Mouse (Mus musculus) erythroid progenitor cell, adult 5-6 weeks (primary cell): ENCODE results near the gene Pla2g2d. TPM values are rescaled to one million over a fixed set of nuclear protein-coding genes. Genes with fewer than 3 reads are reported as not detected.

ENCODE experiments used
- ATAC-seq: replicated peaks from 2 replicates; pipeline ENCODE4 v1.8.0; 2016; ENCODE audit warnings: moderate number of reproducible peaks, mild to moderate bottlenecking, moderate TSS enrichment, inconsistent platforms; ENCODE audit not compliant: poor library complexity, low FRiP score, severe bottlenecking
- total RNA-seq, 2 experiments: library from RNA; stranded (forward) in 1 of 2; stranded (reverse) in 1 of 2; fragments of 150-400 nt in 1 of 2; fragments of 186-747, 209-891 nt in 1 of 2; gene quantifications; 2 replicates each; pipeline versions ENCODE4 v1.2.3 to v1.2.4; 2015 to 2017; ENCODE audit warnings: low replicate concordance in 2 of 2

Gene Pla2g2d
- total RNA-seq, 2 experiments from 2014 or later, result not detected

- ATAC-seq, result no peak
Observed at GRCm38 (mm10) chr4:138777417-138778407, 2.2 kb downstream of the Pla2g2d start.

GRCm38 (mm10) chr4:138780300-138780699 lies 4.8 kb downstream of the Pla2g2d start:
- ATAC-seq, result no peak

- ATAC-seq, result no peak
Observed at GRCm38 (mm10) chr4:138782098-138782497, 6.6 kb downstream of the Pla2g2d start.

DNA sequence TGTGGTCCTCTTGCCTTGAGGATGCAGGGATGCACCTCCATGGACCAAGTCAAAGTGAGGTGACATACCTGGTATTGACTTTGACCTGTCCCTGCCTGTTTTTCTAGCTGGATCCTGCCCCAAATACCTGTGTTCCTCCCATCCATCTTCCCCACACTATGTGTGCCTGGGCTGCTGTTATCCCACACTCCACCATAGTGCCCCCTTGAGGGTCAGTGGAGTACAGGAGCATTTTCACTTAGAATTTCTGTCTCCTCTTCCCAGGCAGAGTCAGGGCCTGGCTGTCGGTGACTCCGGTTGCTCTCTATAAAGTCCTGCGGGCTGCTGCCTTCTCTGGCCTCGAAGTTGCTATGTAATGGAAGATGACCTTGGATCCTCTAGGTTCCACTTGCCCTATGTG lies 10.2 kb downstream of the Pla2g2d start:
- no peak for ATAC-seq

DNA sequence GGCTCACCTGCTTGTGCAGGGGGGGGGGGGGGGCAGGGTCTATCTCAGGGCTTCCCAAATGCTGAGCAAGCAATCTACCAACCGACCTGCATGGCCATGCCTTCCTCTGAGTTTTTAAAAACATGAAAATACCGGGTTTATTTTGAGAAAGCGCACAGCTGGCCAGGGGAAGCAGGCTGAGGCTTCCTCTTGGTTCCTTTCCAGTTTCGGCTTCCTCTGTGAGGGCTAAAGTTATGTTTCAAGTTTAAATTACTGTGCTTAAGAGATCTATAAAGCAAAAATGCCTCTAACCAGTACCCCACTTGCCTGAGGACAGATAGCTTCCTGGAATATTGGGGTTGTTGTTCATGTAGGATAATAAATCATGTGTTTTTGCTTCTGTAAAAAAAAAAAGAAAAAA lies 10.6 kb downstream of the Pla2g2d start:
- no peak for ATAC-seq

- no peak for ATAC-seq
Observed at GRCm38 (mm10) chr4:138788381-138788780, 12.8 kb downstream of the Pla2g2d start.

DNA sequence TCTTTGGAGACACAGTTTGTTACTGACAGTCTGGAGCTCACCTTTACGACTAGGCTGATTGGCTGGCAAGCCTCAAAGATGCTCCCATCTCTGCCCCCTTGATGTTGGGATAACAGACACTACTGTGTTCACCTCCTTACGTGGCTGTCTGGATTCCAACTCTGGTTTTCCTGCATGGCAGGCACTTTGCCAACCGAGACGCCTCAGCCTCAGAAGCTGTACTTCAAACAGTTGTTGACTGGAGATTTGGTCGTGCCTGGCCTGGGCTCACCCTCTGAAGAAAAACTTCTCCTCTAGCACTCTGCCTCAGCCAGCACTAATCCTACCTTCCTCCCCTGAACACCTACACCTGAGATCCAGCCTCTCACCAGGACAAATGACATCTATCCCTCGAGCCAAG lies 15.9 kb downstream of the Pla2g2d start:
- no peak for ATAC-seq

- ATAC-seq, result no peak
Observed at GRCm38 (mm10) chr4:138792599-138792998, 17.1 kb downstream of the Pla2g2d start.

GRCm38 (mm10) chr4:138793276-138793675 lies 17.7 kb downstream of the Pla2g2d start:
- no peak for ATAC-seq

DNA sequence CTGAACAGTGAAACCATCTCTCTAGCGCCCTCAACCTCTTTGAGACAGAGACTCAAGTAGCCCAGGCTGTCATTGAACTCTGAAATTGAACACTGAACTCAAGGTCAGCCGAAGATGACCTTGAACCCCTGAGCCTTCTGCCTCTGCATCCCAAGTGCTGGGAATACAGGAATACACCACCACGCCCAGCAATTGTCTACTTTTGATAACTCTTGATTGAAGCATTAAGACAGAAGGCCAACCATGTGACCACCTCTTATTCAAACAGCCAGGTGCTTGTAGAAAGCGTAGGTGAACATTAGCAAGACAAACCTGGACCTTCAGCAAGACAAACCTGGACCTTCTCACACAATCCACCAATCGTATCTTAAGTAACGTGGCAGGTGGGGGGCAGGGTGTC lies 18.8 kb downstream of the Pla2g2d start:
- no peak for ATAC-seq

GRCm38 (mm10) chr4:138796513-138797216 lies 21.1 kb downstream of the Pla2g2d start:
- ATAC-seq, result no peak

DNA sequence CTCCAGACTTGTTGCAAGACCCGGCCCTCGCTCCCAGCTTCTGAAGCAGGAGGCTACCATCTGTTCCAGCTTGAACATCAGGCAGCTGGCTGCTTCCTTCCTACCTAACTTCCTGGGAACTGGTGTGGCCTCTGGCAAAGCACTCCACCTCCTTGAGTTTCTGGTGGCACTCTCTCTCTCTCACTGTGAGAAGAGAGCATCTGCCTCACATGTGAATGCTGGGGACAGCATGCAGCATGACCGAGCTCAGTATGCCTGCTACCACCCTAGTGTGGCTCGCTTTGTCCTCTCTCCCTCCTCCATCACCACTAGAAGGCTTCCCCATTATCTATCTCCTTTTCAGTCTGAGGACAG lies 21.7 kb downstream of the Pla2g2d start:
- no peak for ATAC-seq

GRCm38 (mm10) chr4:138800134-138800744 lies 24.7 kb downstream of the Pla2g2d start:
- no peak for ATAC-seq

GRCm38 (mm10) chr4:138801631-138802030 lies 26.1 kb downstream of the Pla2g2d start:
- ATAC-seq, result no peak

- ATAC-seq, result no peak
Observed at GRCm38 (mm10) chr4:138802917-138803316, 27.4 kb downstream of the Pla2g2d start.

DNA sequence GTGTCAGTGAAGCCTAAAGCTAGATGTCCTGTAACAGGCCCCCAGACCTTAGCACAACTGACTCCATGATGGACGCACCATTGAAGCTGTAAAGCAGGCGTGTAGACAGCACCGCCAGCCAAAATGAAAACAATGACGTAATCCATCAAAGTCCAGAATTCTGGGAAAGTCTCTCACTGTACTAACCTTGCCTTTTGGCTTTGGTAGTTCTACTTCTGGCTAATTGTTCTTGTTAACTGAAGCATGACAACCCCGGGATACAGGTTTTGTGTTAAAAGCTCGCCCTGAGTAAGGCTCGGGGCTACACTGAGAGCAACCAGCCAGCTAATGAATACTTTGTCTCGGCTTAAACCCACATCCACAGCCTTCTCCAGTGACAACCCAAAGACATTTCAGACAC lies 29.7 kb downstream of the Pla2g2d start:
- no peak for ATAC-seq

GRCm38 (mm10) chr4:138806160-138806559 lies 30.6 kb downstream of the Pla2g2d start:
- ATAC-seq, result no peak

GRCm38 (mm10) chr4:138806920-138807541 lies 31.5 kb downstream of the Pla2g2d start:
- ATAC-seq, result no peak

GRCm38 (mm10) chr4:138816166-138816565 lies 40.6 kb downstream of the Pla2g2d start:
- no peak for ATAC-seq

DNA sequence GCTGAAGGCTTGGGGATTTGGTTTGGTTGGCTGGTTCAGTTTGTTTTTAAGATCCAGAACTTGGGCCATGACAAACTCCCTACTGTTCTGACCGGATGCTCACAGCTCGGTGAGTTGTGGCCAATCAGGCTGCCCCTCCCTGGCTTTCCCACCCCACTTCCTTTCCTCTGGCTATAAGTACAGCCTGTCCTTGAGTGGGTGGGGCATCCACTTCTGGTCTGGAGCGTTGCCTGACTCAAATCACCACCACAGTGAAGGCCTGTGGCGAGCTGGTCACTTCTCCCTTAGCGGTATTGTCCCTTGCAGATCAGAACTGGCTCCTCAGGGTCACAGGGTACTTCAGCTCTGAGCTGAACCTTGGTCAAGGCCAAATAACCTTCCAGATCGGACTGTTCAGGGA lies 42.2 kb downstream of the Pla2g2d start:
- ATAC-seq, result no peak
